Mouse (Mus musculus): ENCODE measurements around the gene Stk24.

- TF ChIP-seq E2F4 (IDR thresholded peaks at IDR 0.05; ENCODE audit: borderline replicate concordance, low read depth, low read length) (no peak), NELFE (IDR thresholded peaks at IDR 0.05; ENCODE audit: low read depth, low read length) (no peak), CTCF (IDR thresholded peaks at IDR 0.05 in 2 of 3, conservative IDR thresholded peaks at IDR 0.05 in 1 of 3; ENCODE audit: control insufficient read depth in 1 of 3, insufficient read depth in 1 of 3, low read depth in 2 of 3, low read length in 3 of 3, poor library complexity in 1 of 3, severe bottlenecking in 1 of 3) (no peak), POLR2A (IDR thresholded peaks at IDR 0.05; ENCODE audit: control insufficient read depth in 1 of 2, insufficient read depth in 1 of 2, low read depth in 1 of 2, low read length in 2 of 2, poor library complexity in 1 of 2) (no peak), MAFK (IDR thresholded peaks at IDR 0.05; ENCODE audit: borderline replicate concordance, low read depth, low read length) (no peak)
Observed at GRCm38 (mm10) chr14:121379827-121380145, at the start of gene Stk24.
